Mouse (Mus musculus) layer of hippocampus, adult 9-11 months (tissue): ENCODE results near the gene Foxc2.
"Not testable (repeated sequence)": the region's sequence is repeated elsewhere in the genome, so short reads cannot be mapped to it uniquely, and the experiment has no call there.

ENCODE experiments used
- DNase-seq: peaks from one replicate; pipeline ENCODE4 v3.0.0; 2022

Gene Foxc2

DNA sequence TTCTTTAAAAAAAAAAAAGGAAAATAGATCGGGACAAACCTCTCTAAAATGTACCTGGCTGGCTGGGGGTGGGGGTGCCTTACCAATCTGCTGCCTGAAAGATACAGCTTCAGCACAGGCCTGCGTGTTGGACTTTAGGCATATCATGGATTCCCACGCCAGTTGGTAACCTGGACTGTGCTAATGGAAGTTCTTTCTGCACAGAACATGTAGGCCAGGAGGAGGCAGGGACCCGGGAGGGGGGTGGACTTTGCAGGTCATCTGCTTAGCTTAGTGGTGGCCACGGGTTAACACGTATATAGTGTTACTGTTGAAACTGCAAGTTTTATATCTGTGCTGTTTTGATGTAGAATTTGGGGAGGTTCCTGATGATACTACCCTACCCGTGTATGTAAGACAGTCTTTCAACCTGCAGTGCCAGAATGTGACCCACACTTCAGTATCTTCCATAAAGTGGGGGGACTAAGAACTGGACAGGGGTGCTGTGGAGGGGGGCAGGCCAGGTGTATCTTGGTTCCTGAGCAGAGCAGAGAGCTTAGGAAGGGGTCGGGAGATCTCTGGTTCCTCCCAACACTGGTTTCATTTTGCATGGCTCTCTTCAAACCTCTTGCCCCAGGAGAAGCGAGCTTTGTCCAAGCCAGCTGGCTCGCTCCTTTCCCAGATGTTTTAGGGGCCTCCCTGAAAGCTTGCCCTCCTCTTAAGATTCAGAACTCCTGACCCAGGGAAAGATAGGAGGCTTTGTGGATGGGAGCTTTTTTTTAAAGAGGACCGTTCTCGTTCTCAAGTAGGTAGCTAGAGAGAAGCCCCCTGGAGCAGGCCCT, 3.9 kb downstream of the Foxc2 start:
- no peak for DNase-seq

DNA sequence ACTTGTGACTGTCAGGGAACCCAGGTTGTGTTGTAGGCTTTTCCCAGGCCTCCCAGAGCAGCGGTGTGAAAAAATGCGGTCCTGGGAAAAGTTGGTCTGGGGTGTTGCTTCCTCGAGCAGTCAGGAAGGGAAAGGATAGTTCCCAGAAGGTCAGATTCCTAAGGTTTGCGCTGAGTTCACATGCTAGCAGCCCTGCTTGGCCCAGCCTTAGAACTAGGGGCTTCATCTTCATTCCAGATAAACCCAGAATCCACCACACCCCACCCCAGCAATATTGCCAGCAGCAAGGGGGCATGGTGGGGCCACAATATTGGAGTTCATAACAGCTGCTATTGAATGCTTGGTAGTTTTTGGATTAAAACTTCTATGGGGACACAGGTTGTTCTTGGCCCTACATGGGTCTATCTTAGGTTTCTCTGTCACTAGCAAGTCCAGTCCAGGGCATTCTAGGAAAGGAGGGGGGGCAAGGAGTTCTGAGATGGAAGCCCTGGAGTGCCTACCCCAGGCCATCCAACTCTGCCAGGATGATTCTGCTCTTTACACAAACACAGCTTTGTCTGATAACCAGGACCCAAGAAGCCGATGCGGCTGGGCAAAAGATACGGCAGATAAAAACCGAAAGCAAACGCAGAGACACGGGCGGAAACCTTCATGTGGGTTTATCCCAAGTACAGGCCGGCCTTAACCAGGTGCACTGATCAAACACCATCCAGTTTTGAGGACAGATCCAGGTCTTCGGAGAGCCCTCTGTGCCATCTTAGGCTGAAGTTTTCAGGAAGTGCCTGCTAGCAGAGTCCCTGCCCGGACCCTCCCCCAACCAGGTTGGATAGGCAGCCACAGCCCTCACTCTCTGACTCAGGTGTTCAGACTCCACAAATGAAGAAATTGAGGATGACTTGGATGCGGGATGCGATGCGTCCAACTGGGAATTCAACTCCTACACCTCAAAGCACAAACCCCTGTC, 4.8 kb downstream of the Foxc2 start:
- no peak for DNase-seq

DNA sequence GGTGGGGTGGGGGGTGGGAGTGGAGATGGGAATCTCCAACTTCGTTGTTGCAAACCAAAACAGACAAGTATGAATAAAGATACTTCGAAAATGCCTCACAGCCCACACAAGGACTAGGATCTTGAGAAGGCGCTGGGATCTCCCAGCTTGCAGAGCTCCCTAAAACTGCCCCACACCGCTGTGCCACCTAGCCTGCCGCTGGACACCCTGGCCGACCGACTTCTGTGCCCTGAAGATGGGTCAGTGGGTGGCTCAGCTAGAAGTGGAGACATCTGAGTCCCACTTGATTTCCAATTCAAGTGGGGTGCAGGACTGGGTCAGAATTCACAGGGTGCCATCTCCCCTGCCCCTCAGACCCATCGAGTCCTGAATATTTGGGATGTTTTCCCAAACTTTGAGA, 5.7 kb downstream of the Foxc2 start:
- no peak for DNase-seq

DNA sequence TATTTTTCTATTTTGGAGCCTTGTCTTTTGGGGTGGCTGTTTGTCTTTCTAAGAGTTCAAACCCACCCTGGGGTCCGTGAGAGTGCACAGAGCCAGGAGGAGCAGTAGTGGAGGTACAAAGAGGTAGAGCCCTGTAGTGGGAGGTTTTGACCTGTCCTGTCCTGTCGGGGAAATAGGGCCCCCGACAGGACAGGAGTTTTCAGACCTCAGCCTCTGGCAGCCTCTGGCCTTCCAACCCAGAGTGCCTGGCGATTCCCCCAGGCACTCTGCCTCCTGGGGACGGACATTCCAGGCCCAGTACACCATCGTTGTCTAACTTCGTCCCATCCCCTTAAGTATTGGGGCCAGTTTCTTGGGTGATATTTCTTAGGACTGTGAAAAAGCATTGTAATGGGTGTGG, 6.4 kb downstream of the Foxc2 start:
- no peak for DNase-seq

DNA sequence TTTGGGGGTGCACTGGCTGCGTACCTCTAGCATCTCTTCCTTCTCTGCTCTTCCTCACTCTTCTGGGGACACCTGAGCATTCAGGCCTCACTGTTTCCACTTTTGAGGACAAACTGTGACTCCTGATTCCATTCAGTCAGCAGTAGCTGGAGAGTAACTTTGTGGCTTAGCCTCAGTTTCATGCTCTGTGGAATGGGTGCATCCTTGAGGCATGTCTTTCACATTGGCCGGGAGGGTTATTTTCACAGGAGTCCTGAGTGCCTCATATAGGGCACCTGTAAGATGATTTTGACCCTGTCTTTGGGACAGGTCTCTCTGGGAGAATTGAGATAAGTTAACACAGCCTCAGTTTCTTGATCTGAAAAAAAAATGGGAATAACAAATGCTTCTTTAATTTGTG, 7.1 kb downstream of the Foxc2 start:
- no peak for DNase-seq

DNA sequence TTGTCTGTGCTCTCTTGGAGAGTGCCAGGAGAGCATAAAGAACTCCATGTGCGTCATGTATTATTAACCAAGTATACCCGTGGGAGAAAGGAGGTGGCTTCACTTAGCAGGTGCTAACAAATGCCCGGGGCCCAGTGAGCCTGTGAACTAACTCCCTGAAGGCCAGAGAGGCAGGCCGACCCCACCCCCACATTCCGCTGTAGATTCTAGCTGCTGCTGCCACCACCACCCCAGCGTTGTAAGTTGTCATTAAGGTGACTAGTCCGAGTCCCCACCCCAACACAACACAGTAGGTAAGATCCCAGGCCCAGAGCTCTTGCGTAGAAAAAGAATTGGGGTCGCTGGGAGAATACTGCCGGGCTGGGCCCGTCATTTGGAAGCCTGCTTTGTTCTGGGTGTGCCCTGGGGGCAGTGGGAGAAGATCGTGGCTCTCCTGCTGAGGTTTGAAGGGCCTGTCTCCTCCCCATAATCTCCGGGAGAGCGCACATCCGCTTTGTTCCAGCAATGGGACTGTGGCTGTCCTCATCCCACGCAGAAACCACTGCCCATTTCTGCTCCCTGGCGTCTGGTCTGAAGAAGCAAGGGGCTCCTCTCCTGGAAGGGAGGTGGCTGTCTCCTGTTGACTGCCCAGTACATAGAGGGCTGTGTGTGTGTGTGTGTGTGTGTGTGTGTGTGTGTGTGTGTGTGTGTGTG, 8.7 kb downstream of the Foxc2 start:
- no peak for DNase-seq

DNA sequence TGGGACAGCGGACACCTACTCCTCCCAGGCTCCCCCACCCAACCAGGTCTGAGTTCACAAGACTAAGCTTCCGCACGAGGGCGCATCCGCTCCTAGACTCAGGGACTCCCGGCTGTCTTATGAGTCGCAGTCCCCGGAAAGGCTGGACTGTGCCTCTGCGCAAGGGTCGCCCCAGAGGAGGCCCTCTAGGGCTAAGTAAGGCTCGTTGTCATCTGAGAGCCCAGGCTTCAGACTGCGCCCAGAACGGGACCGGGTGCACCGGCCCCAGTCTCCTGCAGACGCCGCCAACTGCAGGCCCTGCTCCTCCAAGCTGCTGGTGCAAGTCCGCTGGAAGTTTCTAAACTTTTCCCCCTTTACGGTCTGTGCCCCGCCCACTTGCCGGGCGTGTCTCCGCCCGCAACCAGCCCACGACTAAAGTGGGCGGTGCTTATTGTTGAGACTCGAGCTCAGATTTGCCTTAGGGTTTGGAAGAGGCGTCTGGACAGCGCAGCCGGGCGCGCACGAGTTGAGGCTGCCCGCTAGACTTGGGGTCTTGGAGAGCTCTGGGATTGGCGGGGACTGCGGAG, 9.4 kb downstream of the Foxc2 start:
- DNase-seq: no peak

DNA sequence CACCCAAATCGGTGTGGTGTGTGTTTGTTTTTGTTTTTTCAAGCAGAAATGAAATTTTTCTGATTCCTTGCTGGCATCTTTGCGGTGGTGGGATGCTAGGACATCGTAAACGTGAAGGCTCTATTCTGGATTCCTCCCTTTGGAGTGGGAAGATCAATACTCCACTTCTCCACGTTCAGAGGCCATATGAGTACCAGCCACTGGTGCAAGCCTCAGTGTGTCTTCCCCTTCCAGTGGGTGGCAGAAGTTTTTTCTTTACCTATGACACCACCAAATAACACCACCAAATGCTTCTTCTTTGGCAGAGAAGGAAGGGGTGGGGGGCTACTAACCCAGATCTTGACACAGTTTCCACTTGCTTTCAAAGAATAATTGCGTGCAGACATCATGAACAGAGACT, 10.2 kb downstream of the Foxc2 start:
- DNase-seq: no peak

DNA sequence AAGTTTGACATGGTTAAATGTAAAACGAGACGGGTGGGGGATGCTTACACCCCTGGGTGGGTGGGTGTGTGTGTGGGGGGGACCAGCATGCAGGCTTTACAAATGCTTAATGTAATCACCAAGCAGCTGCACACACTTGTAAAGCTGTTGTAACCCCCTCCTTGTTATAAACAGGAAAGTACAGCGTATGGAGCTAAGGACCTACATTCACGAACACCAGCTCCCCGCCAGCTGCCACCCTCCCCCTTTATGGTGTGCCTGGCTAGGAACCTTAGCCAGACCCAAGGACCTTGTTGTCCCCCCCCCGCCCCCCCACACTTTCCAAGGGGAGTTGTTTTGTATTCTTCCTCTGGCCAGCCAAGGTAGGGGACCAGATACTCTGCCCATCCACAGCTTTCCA, 10.7 kb downstream of the Foxc2 start:
- no peak for DNase-seq

DNA sequence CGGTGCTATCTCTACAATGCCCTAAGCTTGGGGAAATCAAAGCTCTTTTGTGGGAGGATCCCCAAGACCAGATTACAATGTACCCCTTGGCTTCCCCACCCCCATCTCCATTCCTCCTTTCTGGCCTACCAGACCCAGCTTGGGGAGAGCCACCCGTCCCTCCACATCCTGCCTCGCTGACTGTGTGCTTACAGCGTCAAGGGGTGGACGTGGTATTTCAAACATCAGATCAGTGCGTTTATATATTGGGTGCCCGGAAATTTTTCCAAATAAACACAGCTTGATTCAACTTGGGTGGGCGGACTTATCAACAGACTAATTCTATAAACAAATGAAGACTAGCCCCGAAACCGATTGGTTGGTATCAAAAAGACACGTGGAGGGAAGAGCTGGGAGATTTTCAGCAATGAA, 11.3 kb downstream of the Foxc2 start:
- DNase-seq: no peak

DNA sequence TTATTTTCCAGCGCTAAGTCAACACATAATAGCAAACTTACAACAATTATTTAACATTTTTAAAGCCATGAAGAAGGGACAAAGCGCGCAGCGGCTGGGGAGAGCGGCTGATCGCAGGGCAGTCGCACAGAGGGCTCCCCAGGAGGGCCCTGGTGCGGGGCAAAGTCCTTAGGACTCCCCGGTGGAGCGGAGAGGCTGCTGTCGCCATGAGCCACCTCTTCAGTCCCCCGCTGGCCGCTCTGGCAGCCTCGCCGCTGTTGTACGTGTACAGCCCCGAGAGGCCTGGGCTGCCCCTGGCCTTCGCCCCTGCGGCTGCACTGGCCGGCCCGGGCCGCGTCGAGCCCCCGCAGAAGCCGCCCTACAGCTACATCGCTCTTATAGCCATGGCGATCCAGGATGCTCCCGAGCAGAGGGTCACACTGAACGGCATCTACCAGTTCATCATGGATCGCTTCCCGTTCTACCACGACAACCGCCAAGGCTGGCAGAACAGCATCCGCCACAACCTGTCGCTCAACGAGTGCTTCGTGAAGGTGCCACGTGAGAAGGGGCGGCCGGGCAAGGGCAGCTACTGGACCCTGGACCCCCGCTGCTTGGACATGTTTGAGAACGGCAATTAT, 11.9 kb downstream of the Foxc2 start, which contains the start of gene Foxl1:
Foxl1 (plus strand) TSS at position 185 of the 620 bp plus-strand sequence.
- no peak for DNase-seq

DNA sequence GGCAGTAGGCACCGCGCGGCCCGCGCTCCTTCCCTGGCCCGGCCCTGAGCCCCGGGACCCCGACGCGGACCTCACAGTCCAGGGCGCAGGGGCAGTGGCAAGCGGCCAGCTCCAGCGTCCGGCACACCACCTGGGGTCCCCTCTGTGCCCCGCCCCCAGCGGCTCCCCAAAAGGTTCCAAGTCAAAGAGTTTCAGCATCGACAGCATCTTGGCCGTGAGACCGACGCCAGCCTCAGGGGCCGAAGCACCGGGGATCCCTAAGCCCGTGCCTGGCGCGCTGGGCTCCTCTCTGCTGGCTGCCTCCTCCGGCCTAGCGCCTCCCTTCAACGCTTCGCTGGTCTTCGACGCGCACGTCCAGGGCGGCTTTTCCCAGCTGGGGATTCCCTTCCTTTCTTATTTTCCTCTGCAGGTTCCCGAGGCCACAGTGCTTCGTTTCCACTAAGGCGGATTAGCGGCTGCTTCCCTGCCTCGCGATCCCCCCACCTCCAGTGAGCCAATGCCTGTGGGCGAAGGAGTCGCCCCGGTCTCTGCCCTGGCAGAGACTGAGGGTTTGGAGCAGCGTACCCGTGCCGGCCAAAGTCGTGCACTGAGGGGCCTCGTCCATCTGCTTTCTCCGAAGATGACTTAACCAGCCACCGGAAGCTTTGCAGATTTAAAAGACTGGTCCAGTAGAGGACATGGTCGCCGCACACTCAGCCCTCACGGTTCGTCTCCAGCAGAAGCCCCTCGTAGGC, 12.7 kb downstream of the Foxc2 start:
- DNase-seq: no peak

DNA sequence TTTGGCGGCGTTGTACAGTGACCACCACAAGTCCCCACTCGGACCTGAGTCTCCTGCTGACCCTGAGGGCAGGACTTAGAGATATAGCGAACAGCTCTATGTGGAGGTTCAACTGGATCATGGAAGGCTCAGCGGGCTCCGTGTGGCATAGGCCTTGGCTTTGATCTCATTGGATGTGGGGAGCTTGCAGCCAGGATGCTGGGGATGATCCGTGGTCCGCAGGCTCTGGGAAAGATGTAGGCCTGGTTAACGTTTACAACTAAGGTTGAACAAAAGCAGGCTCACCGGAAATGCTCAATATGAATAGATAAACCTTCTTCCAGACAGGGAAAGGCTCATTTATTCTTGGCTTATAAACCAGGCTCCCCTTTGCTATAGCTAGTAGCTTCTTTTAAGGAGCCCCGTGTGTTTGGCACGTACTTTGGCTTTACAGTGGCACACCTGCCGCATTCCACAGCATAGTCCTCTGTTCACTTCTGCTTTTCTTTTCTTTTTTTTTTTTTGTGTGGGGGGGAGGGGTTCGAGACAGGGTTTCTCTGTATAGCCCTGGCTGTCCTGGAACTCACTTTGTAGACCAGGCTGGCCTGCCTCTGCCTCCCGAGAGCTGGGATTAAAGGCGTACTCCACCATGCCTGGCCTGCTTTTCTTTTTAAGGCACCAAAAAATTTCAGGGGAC, 13.4 kb downstream of the Foxc2 start:
- DNase-seq: no peak

DNA sequence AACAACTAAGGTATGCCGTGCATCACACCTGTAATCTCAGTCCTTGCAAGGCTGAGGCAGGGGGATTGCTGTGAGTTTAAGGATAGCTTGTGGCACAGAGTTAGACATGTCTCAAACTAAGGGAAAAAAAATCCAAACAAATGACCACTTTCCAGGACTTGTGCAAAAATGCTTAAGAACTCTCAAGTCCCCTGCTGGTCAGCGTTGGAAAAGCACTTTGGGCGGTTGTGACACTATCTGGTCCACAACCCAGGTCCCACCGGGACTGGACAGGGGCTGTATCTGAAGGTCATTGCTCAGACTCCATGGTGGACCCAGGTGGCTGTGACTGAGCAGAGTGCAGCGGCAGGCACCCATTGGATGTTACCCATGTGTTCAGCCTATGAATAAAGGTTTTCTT, 14.6 kb downstream of the Foxc2 start:
- DNase-seq: no peak

DNA sequence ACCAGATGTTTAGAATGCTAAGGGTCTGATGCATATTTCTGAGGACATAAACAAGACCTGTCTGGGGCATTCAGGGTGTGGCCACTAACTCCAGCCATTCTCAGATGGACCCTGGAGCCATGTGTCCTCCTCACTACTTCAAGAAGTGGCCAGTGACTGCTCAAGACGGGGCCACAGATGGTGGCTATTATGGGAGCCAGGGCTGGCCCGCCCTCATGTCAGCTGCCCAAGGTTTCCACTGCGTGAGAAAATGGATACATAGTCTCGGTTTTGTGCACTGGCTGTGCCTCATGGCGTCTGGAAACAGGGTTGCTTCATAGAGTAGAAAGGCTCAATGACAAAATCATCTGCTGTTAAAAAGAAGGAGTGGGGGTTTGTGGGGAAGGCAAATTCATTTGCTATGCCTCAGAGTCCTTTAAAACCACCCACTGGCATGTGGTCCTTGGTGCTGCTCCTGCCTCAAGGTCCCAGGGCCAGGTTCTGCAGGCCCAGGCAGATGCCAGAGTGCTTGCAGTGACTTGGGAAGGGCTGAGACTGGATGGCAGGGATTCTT, 17.1 kb downstream of the Foxc2 start:
- DNase-seq: no peak

DNA sequence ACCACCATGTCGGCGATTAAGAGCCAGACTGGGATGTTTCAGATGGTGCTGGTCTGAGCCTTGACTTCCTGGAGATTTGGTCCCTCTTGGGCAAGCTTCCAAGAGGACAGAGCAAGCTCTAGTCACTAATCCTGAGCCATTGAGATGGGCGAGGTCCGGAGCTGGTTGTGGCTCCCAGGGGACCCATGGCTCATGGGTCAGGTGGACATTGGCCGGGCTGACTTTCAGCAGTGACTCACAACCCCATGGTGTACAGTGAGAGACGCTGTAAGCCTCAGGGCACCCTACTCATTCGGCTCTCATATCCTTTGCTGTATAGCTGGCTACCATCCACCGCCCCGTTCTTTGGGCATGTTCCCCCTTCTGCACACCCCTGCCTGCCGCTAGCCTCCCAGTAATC, 18.1 kb downstream of the Foxc2 start:
- DNase-seq: no peak

DNA sequence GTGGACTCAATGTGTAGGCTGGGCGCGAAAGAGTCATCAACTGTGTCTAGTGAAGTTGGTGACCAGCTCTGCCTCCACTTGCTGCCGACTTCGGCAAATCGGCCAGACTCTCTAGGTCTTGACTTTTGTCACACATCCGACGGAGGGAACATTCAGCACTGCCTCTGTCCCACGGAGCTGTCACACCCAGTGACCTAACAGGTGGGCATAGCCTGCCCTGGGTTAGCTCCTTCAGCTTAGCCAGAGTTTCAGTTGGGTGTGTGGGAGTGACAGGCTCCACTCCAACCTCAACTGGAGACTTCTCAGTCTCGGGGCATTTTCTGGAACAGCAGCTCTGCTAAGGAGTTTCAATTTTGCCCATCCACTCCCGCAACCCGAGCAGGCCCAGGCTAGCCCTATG, 18.5 kb downstream of the Foxc2 start:
- no peak for DNase-seq

DNA sequence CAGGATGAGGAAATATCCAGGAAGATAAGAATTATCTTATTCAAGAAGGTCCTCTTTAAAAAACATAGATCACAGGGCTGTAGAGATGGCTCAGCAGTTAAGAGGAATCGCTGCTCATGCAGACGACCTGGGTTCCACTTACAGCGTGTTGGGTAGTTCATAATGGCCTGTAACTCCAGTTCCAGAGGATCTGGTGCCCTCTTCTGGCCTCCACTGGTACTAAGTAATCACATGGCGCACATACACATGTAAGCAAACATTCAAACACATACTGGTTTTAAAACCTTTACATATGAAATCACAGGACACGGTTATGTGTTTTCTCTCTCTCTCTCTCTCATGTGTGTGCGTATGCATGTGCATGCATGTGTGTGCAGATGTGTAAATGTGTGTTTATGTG, 20.9 kb downstream of the Foxc2 start:
- DNase-seq: no peak

DNA sequence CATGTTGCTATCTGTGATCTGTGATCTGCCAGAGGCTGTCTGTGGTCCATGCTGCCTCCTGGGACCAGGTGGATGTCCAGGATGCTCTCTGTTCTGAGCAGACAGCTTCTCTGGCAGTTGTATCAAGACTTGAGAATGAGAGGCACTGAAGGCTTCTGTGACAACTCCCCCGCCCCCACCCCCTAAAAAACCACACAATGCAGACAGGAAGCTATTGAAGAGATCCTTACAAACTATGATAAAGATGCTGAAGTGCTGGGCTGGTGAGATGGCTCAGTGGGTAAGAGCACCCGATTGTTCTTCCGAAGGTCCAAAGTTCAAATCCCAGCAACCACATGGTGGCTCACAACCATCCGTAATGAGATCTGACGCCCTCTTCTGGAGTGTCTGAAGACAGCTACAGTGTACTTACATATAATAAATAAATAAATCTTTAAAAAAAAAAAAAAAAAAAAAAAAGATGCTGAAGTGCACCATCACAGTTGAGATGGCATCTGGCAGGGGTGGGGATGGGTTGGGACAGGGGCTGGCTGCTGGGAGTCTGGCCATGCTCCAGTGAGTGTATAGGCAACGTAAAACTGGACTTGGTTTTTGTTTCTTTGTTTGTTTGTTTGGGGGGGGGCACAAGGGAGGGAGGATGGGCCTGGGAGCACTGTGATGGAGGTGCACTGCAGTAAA, 29.6 kb downstream of the Foxc2 start:
- DNase-seq: not testable (repeated sequence)

DNA sequence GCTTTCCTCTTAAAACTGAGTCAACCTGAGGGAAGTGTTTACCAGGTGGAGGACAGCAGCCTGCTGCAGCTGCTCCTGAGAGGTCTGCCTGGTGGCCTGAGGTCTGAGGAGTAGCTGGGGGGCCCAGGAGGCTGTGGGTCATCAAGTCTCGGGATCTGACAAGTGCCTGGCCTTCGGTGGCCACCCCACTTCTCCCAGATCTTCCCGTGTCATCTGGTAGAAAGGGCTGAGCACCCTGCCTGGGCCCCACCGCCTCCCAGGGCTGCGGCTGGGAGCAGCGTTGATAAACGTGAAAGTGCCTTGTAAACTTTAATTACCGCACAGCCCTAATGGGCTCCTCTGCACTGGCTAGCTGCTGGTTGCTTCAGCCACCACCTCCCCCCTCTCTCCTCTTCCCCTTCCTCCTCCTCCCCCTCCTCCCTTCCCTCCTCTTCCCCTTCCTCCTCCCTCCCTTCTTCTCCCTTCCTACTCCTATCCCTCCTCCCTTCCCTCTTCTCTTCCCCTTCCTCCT, 32.7 kb downstream of the Foxc2 start:
- no peak for DNase-seq
